ENCODE assay signal across 15 mouse cellular contexts in the genomic region with DNA sequence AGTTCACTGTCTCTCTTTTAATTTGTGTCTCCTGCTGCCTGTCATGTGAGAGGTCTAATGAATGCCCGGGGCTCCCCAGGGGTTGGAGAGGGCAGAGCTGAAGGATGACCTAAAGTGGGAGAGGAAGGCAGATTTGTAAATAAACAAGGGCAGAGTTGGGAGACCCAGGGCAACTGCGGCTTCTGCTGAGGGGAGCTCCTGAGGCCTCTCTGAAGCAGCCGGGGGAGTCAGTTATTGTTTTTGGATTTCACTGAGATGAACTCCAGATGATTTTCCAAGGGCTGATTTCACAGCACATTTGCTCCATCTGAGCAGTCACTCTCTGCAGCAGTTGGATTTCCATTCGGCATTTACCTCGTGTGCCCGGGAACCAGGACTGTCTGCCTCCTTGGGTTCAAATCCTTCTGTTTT.
A peak's percentile ranks its signal among the peaks of the same experiment; 100 is the strongest.
DNase-seq lines count a peak whose midpoint lies in the region; ATAC-seq and TF ChIP-seq lines count a peak whose summit lies in the region.
"Had no signal": no experiment of that assay in that cellular context is flagged by ENCODE, and none has a peak within 500 bp of the region (broad histone marks: within the 10 kb centered on the region; RNA-seq: fewer than 3 reads in every experiment).

No protein-coding gene starts in this region.

- no peak overlapping the region for H3K9ac ChIP-seq in forebrain, embryonic 12.5 days
- H3K9ac ChIP-seq in forebrain, embryonic 13.5 days: no peak overlapping the region
- H3K9ac ChIP-seq in embryonic facial prominence, embryonic 12.5 days: no peak overlapping the region
- H3K9ac ChIP-seq in midbrain, embryonic 15.5 days: no peak overlapping the region
- H3K9ac ChIP-seq: forebrain, embryonic 15.5 days; hindbrain, embryonic 15.5 days had no signal

- no peaks in the 10 kb centered on the region for H3K27me3 ChIP-seq in forebrain, embryonic 12.5 days
- no peaks in the 10 kb centered on the region for H3K27me3 ChIP-seq in forebrain, embryonic 13.5 days
- no peaks in the 10 kb centered on the region for H3K27me3 ChIP-seq in kidney, adult 2 months (replicated peaks; ENCODE audit: control insufficient read depth, insufficient read depth, low read length)
- H3K27me3 ChIP-seq in embryonic facial prominence, embryonic 12.5 days: no peaks in the 10 kb centered on the region
- H3K27me3 ChIP-seq in midbrain, embryonic 15.5 days (replicated peaks): no peaks in the 10 kb centered on the region
- H3K27me3 ChIP-seq: forebrain, embryonic 15.5 days; hindbrain, embryonic 15.5 days had no signal

- DNase-seq in kidney, adult 2 months: peak; percentile 44
- DNase-seq in kidney, adult 11 months: no peak
- peak; percentile 20 for DNase-seq in 3134 (ENCODE audit: extremely low read depth, insufficient read length, low spot score)
- DNase-seq in urinary bladder, postnatal 10 days (ENCODE audit: low spot score): no peak
- DNase-seq: adrenal gland, postnatal 25 days; gastrocnemius, postnatal 36 days; lung, postnatal 4 days; right cerebral cortex, postnatal 14 days; thymus, adult 2 months had no signal

- H3K9me3 ChIP-seq in forebrain, embryonic 12.5 days: no peaks in the 10 kb centered on the region
- H3K9me3 ChIP-seq in forebrain, embryonic 13.5 days (replicated peaks): no peaks in the 10 kb centered on the region
- no peaks in the 10 kb centered on the region for H3K9me3 ChIP-seq in embryonic facial prominence, embryonic 12.5 days
- no peaks in the 10 kb centered on the region for H3K9me3 ChIP-seq in midbrain, embryonic 15.5 days
- H3K9me3 ChIP-seq: forebrain, embryonic 15.5 days; hindbrain, embryonic 15.5 days had no signal

- H3K36me3 ChIP-seq in forebrain, embryonic 12.5 days (replicated peaks): no peaks in the 10 kb centered on the region
- H3K36me3 ChIP-seq in forebrain, embryonic 13.5 days (ENCODE audit: poor library complexity, severe bottlenecking): no peaks in the 10 kb centered on the region
- no peaks in the 10 kb centered on the region for H3K36me3 ChIP-seq in kidney, adult 2 months (ENCODE audit: control insufficient read depth, insufficient read depth, low read length)
- H3K36me3 ChIP-seq in embryonic facial prominence, embryonic 12.5 days: no peaks in the 10 kb centered on the region
- no peaks in the 10 kb centered on the region for H3K36me3 ChIP-seq in midbrain, embryonic 15.5 days (replicated peaks)
- H3K36me3 ChIP-seq: forebrain, embryonic 15.5 days; hindbrain, embryonic 15.5 days had no signal

- 0 out of 2 replicates have a peak overlapping the region, but pooled peaks have one; percentile 0 for H3K27ac ChIP-seq in forebrain, embryonic 12.5 days
- H3K27ac ChIP-seq in forebrain, embryonic 13.5 days: no peak overlapping the region
- H3K27ac ChIP-seq in kidney, adult 2 months (ENCODE audit: insufficient read depth, low read depth, low read length): no peak overlapping the region
- peak overlapping the region; percentile 81 for H3K27ac ChIP-seq in embryonic facial prominence, embryonic 12.5 days
- H3K27ac ChIP-seq in midbrain, embryonic 15.5 days: no peak overlapping the region
- H3K27ac ChIP-seq: forebrain, embryonic 15.5 days; hindbrain, embryonic 15.5 days had no signal

- TF ChIP-seq POLR2A in kidney, adult 2 months (IDR thresholded peaks at IDR 0.05; ENCODE audit: low read depth, low read length): no peak

- no peak overlapping the region for H3K4me3 ChIP-seq in forebrain, embryonic 12.5 days (replicated peaks)
- H3K4me3 ChIP-seq in forebrain, embryonic 13.5 days: no peak overlapping the region
- no peak overlapping the region for H3K4me3 ChIP-seq in kidney, adult 2 months (ENCODE audit: insufficient read depth, low read depth, low read length)
- no peak overlapping the region for H3K4me3 ChIP-seq in embryonic facial prominence, embryonic 12.5 days
- no peak overlapping the region for H3K4me3 ChIP-seq in midbrain, embryonic 15.5 days
- H3K4me3 ChIP-seq: forebrain, embryonic 15.5 days; hindbrain, embryonic 15.5 days had no signal

- H3K4me1 ChIP-seq in forebrain, embryonic 12.5 days: peaks cover 2% of the 10 kb centered on the region; the same call in 1 of the 2 replicates
- no peaks in the 10 kb centered on the region for H3K4me1 ChIP-seq in forebrain, embryonic 13.5 days
- H3K4me1 ChIP-seq in kidney, adult 2 months (ENCODE audit: control insufficient read depth, insufficient read depth, low read length): no peaks in the 10 kb centered on the region
- H3K4me1 ChIP-seq in embryonic facial prominence, embryonic 12.5 days: peaks cover 33% of the 10 kb centered on the region
- H3K4me1 ChIP-seq in midbrain, embryonic 15.5 days: no peaks in the 10 kb centered on the region
- H3K4me1 ChIP-seq: forebrain, embryonic 15.5 days; hindbrain, embryonic 15.5 days had no signal

- 45% methylated on average over 6 of the region's 6 CpGs for WGBS in forebrain, embryonic 12.5 days
- 43% methylated on average over 6 of the region's 6 CpGs for WGBS in forebrain, embryonic 13.5 days
- 33% methylated on average over 6 of the region's 6 CpGs for WGBS in kidney, adult 2 months
- 5% methylated on average over 6 of the region's 6 CpGs for WGBS in embryonic facial prominence, embryonic 12.5 days
- WGBS in midbrain, embryonic 15.5 days: 37% methylated on average over 6 of the region's 6 CpGs

- H3K4me2 ChIP-seq in forebrain, embryonic 12.5 days: no peak overlapping the region
- no peak overlapping the region for H3K4me2 ChIP-seq in forebrain, embryonic 13.5 days
- H3K4me2 ChIP-seq in embryonic facial prominence, embryonic 12.5 days (replicated peaks): 0 out of 2 replicates have a peak overlapping the region, but pooled peaks have one; percentile 12
- H3K4me2 ChIP-seq in midbrain, embryonic 15.5 days: no peak overlapping the region
- H3K4me2 ChIP-seq: forebrain, embryonic 15.5 days; hindbrain, embryonic 15.5 days had no signal

- ATAC-seq in forebrain, embryonic 12.5 days (ENCODE audit: low FRiP score): no peak
- ATAC-seq in forebrain, embryonic 13.5 days: no peak
- ATAC-seq in embryonic facial prominence, embryonic 12.5 days (ENCODE audit: insufficient number of reproducible peaks, insufficient read depth, low FRiP score, low TSS enrichment): no peak; the same call in 1 of the 2 replicates
- ATAC-seq in midbrain, embryonic 15.5 days (replicated peaks): no peak
- ATAC-seq: forebrain, embryonic 15.5 days had no signal

- TF ChIP-seq CTCF in kidney, adult 2 months (conservative IDR thresholded peaks at IDR 0.05; ENCODE audit: insufficient read depth, insufficient read length, low read depth, low read length): no peak

Comparison
In these comparisons a context has a peak if more than half of its experiments do, and no peak if none do; other contexts are left out.
1. H3K27ac ChIP-seq: peak in forebrain, embryonic 12.5 days (single experiment) and embryonic facial prominence, embryonic 12.5 days (single experiment); none in forebrain, embryonic 13.5 days (single experiment), kidney, adult 2 months (single experiment) and midbrain, embryonic 15.5 days (single experiment).
2. DNase-seq: peak in kidney, adult 2 months (single experiment) and 3134 (single experiment); none in kidney, adult 11 months (single experiment) and urinary bladder, postnatal 10 days (single experiment).